27 mouse cellular contexts compared by ENCODE assay signal in genomic region chr4:117350139-117350693, GRCm38 (mm10).
DNase-seq lines count a peak whose midpoint lies in the region; ATAC-seq and TF ChIP-seq lines count a peak whose summit lies in the region.
"Had no signal": no experiment of that assay in that cellular context is flagged by ENCODE, and none has a peak within 500 bp of the region (broad histone marks: within the 10 kb centered on the region; RNA-seq: fewer than 3 reads in every experiment).

No protein-coding gene starts in this region.

- no peak for ATAC-seq in intestine, embryonic 14.5 days (replicated peaks; ENCODE audit: low FRiP score, low TSS enrichment, low read depth)
- no peak for ATAC-seq in intestine, postnatal 0 days
- peak; percentile 63 for ATAC-seq in neural tube, embryonic 13.5 days (ENCODE audit: low read depth)
- peak; percentile 70 for ATAC-seq in neural tube, embryonic 15.5 days (ENCODE audit: low FRiP score)
- no peak for ATAC-seq in kidney, embryonic 14.5 days (ENCODE audit: low FRiP score, low TSS enrichment)
- ATAC-seq: CD4-positive, CD25-positive, alpha-beta regulatory T cell, adult 4 months; forebrain, embryonic 14.5 days; liver, embryonic 12.5 days; liver, postnatal 0 days had no signal

- H3K9me3 ChIP-seq in intestine, embryonic 14.5 days (ENCODE audit: control insufficient read depth, low read length): no peaks in the 10 kb centered on the region
- no peaks in the 10 kb centered on the region for H3K9me3 ChIP-seq in intestine, postnatal 0 days (ENCODE audit: control insufficient read depth)
- H3K9me3 ChIP-seq in neural tube, embryonic 13.5 days: no peaks in the 10 kb centered on the region
- H3K9me3 ChIP-seq in limb, embryonic 10.5 days (replicated peaks): no peaks in the 10 kb centered on the region
- no peaks in the 10 kb centered on the region for H3K9me3 ChIP-seq in neural tube, embryonic 15.5 days (replicated peaks)
- no peaks in the 10 kb centered on the region for H3K9me3 ChIP-seq in kidney, embryonic 14.5 days (ENCODE audit: control insufficient read depth, low read length)
- H3K9me3 ChIP-seq: limb, embryonic 12.5 days; liver, embryonic 12.5 days; megakaryocyte, embryonic 14.5 days had no signal

- no peaks in the 10 kb centered on the region for H3K36me3 ChIP-seq in intestine, embryonic 14.5 days (ENCODE audit: control insufficient read depth, insufficient read depth, low read length)
- no peaks in the 10 kb centered on the region for H3K36me3 ChIP-seq in intestine, postnatal 0 days (ENCODE audit: control insufficient read depth, insufficient read depth)
- H3K36me3 ChIP-seq in neural tube, embryonic 13.5 days: no peaks in the 10 kb centered on the region
- no peaks in the 10 kb centered on the region for H3K36me3 ChIP-seq in limb, embryonic 10.5 days
- no peaks in the 10 kb centered on the region for H3K36me3 ChIP-seq in neural tube, embryonic 15.5 days
- no peaks in the 10 kb centered on the region for H3K36me3 ChIP-seq in kidney, embryonic 14.5 days (ENCODE audit: control insufficient read depth, insufficient read depth, low read length)
- H3K36me3 ChIP-seq: limb, embryonic 12.5 days; liver, embryonic 12.5 days had no signal

- no peak for DNase-seq in intestine, embryonic 14.5 days (ENCODE audit: low spot score)
- no peak for DNase-seq in neural tube, embryonic 10.5 days (ENCODE audit: extremely low spot score, low spot score)
- no peak for DNase-seq in limb, embryonic 10.5 days (ENCODE audit: low spot score)
- DNase-seq in adrenal gland, adult 18-20 months (ENCODE audit: low spot score in 2 of 2): no peak
- DNase-seq: adrenal gland, postnatal 10 days; cerebellum, adult 11 months; cerebellum, adult 9-10 months; cerebellum, postnatal 36 days; gastrocnemius, postnatal 14 days; heart, postnatal 14 days; kidney, adult 18-20 months; kidney, postnatal 4 days; layer of hippocampus, postnatal 36 days; liver, postnatal 0 days; lung, postnatal 4 days; thymus, adult 2 months; thymus, postnatal 4 days had no signal

- TF ChIP-seq CTCF in intestine, postnatal 0 days (IDR thresholded peaks at IDR 0.05; ENCODE audit: low read depth): no peak

- H3K4me3 ChIP-seq in intestine, embryonic 14.5 days (ENCODE audit: low read depth, low read length): no peak overlapping the region
- no peak overlapping the region for H3K4me3 ChIP-seq in intestine, postnatal 0 days (ENCODE audit: low read depth, low read length)
- H3K4me3 ChIP-seq in neural tube, embryonic 13.5 days: no peak overlapping the region
- H3K4me3 ChIP-seq in limb, embryonic 10.5 days: no peak overlapping the region
- no peak overlapping the region for H3K4me3 ChIP-seq in neural tube, embryonic 15.5 days (replicated peaks)
- H3K4me3 ChIP-seq in kidney, embryonic 14.5 days (ENCODE audit: low read length): no peak overlapping the region
- H3K4me3 ChIP-seq: limb, embryonic 12.5 days; liver, embryonic 12.5 days; megakaryocyte, embryonic 14.5 days had no signal

- H3K4me1 ChIP-seq in intestine, embryonic 14.5 days (replicated peaks; ENCODE audit: control insufficient read depth, insufficient read depth, low read length): peaks cover 17% of the 10 kb centered on the region
- no peaks in the 10 kb centered on the region for H3K4me1 ChIP-seq in intestine, postnatal 0 days (replicated peaks; ENCODE audit: control insufficient read depth, insufficient read depth, low read length)
- peaks cover 47% of the 10 kb centered on the region for H3K4me1 ChIP-seq in neural tube, embryonic 13.5 days (replicated peaks)
- H3K4me1 ChIP-seq in limb, embryonic 10.5 days: peaks cover 64% of the 10 kb centered on the region
- H3K4me1 ChIP-seq in neural tube, embryonic 15.5 days: peaks cover 26% of the 10 kb centered on the region
- H3K4me1 ChIP-seq in kidney, embryonic 14.5 days (ENCODE audit: control insufficient read depth, insufficient read depth, low read length): no peaks in the 10 kb centered on the region
- H3K4me1 ChIP-seq: liver, embryonic 12.5 days; megakaryocyte, embryonic 14.5 days had no signal

- no peak overlapping the region for H3K9ac ChIP-seq in intestine, embryonic 14.5 days (ENCODE audit: low read length)
- no peak overlapping the region for H3K9ac ChIP-seq in intestine, postnatal 0 days (ENCODE audit: low read depth, low read length)
- no peak overlapping the region for H3K9ac ChIP-seq in neural tube, embryonic 13.5 days
- no peak overlapping the region for H3K9ac ChIP-seq in neural tube, embryonic 15.5 days (replicated peaks)
- no peak overlapping the region for H3K9ac ChIP-seq in kidney, embryonic 14.5 days (ENCODE audit: low read depth, low read length)
- H3K9ac ChIP-seq: limb, embryonic 12.5 days; liver, embryonic 12.5 days; liver, postnatal 0 days had no signal

- H3K4me2 ChIP-seq in intestine, embryonic 14.5 days (ENCODE audit: low read length): no peak overlapping the region
- H3K4me2 ChIP-seq in intestine, postnatal 0 days (replicated peaks; ENCODE audit: low read depth): no peak overlapping the region
- no peak overlapping the region for H3K4me2 ChIP-seq in neural tube, embryonic 13.5 days
- H3K4me2 ChIP-seq in neural tube, embryonic 15.5 days: no peak overlapping the region
- H3K4me2 ChIP-seq in kidney, embryonic 14.5 days (replicated peaks; ENCODE audit: low read depth, low read length): no peak overlapping the region
- H3K4me2 ChIP-seq: limb, embryonic 12.5 days; liver, embryonic 12.5 days had no signal

- 54% methylated on average over 12 of the region's 12 CpGs for WGBS in intestine, embryonic 14.5 days
- whole genome bisulfite sequencing in intestine, postnatal 0 days: 76% methylated on average over 12 of the region's 12 CpGs
- 68% methylated on average over 12 of the region's 12 CpGs for WGBS in neural tube, embryonic 13.5 days
- WGBS in limb, embryonic 10.5 days: 84% methylated on average over 12 of the region's 12 CpGs
- 56% methylated on average over 12 of the region's 12 CpGs for WGBS in neural tube, embryonic 15.5 days
- 83% methylated on average over 12 of the region's 12 CpGs for WGBS in kidney, embryonic 14.5 days

- H3K27ac ChIP-seq in intestine, embryonic 14.5 days (ENCODE audit: low read depth): peak overlapping the region; percentile 38; the same call in 1 of the 2 replicates
- no peak overlapping the region for H3K27ac ChIP-seq in intestine, postnatal 0 days (ENCODE audit: low read depth, low read length)
- peak overlapping the region; percentile 38; the same call in 1 of the 2 replicates for H3K27ac ChIP-seq in neural tube, embryonic 13.5 days (replicated peaks)
- H3K27ac ChIP-seq in limb, embryonic 10.5 days: peak overlapping the region; percentile 15; the same call in 1 of the 2 replicates
- H3K27ac ChIP-seq in neural tube, embryonic 15.5 days (replicated peaks): 0 out of 2 replicates have a peak overlapping the region, but pooled peaks have one; percentile 37
- H3K27ac ChIP-seq in kidney, embryonic 14.5 days (ENCODE audit: low read depth, low read length): no peak overlapping the region
- H3K27ac ChIP-seq: kidney, postnatal 0 days; limb, embryonic 12.5 days; liver, embryonic 12.5 days had no signal

- H3K27me3 ChIP-seq in intestine, embryonic 14.5 days (replicated peaks; ENCODE audit: control insufficient read depth, insufficient read depth, low read length): no peaks in the 10 kb centered on the region
- H3K27me3 ChIP-seq in intestine, postnatal 0 days (replicated peaks; ENCODE audit: control insufficient read depth, insufficient read depth, low read length): peaks cover 6% of the 10 kb centered on the region; the same call in 1 of the 2 replicates
- H3K27me3 ChIP-seq in neural tube, embryonic 13.5 days: peaks cover 91% of the 10 kb centered on the region
- H3K27me3 ChIP-seq in limb, embryonic 10.5 days (ENCODE audit: low read depth, poor library complexity, severe bottlenecking): peaks cover 38% of the 10 kb centered on the region
- peaks cover 71% of the 10 kb centered on the region for H3K27me3 ChIP-seq in neural tube, embryonic 15.5 days (replicated peaks)
- H3K27me3 ChIP-seq in kidney, embryonic 14.5 days (ENCODE audit: control insufficient read depth, insufficient read depth, low read length): peaks cover 8% of the 10 kb centered on the region; the same call in 1 of the 2 replicates
- H3K27me3 ChIP-seq: limb, embryonic 12.5 days; liver, embryonic 12.5 days had no signal

Comparison
In these comparisons a context has a peak if more than half of its experiments do, and no peak if none do; other contexts are left out.
1. H3K27ac ChIP-seq: peak in intestine, embryonic 14.5 days (single experiment), neural tube, embryonic 13.5 days (single experiment), limb, embryonic 10.5 days (single experiment) and neural tube, embryonic 15.5 days (single experiment); none in intestine, postnatal 0 days (single experiment) and kidney, embryonic 14.5 days (single experiment).
2. ATAC-seq: peak in neural tube, embryonic 13.5 days (single experiment) and neural tube, embryonic 15.5 days (single experiment); none in intestine, embryonic 14.5 days (single experiment), intestine, postnatal 0 days (single experiment) and kidney, embryonic 14.5 days (single experiment).